Mouse (Mus musculus) heart, embryonic 13.5 days (tissue): ENCODE measurements around the gene Icosl. TPM values are rescaled to one million over a fixed set of nuclear protein-coding genes. Genes with fewer than 3 reads are reported as not detected.
"Not testable (repeated sequence)": the region's sequence is repeated elsewhere in the genome, so short reads cannot be mapped to it uniquely, and the experiment has no call there.

Experiments
- ATAC-seq: fragments of 200-750 bp; cut with Nextera tagmentation; 2 replicates; pipeline ENCODE4 v1.8.0; 2017; ENCODE audit warnings: moderate TSS enrichment; ENCODE audit not compliant: insufficient number of reproducible peaks, low FRiP score, low TSS enrichment; ENCODE audit errors: extremely low read depth
- H3K27ac ChIP-seq: fragments of 300-500 bp; sonication (generic); replicated peaks from 2 replicates; pipeline ENCODE4 v1.5.1; 2015; ENCODE audit warnings: moderate library complexity, mild to moderate bottlenecking, inconsistent platforms
- H3K27me3 ChIP-seq: fragments of 300-500 bp; sonication (generic); replicated peaks from 2 replicates; pipeline ENCODE4 v1.6.1; 2015; ENCODE audit warnings: mild to moderate bottlenecking, inconsistent platforms
- H3K36me3 ChIP-seq: fragments of 300-500 bp; sonication (generic); 2 replicates; pipeline ENCODE4 v1.6.1; 2015; ENCODE audit warnings: mild to moderate bottlenecking, inconsistent platforms
- H3K4me1 ChIP-seq: fragments of 300-500 bp; sonication (generic); 2 replicates; pipeline ENCODE4 v1.6.1; 2015; ENCODE audit warnings: inconsistent platforms
- H3K4me2 ChIP-seq: fragments of 300-500 bp; sonication (generic); 2 replicates; pipeline ENCODE4 v1.6.1; 2015; ENCODE audit warnings: inconsistent platforms, mild to moderate bottlenecking, moderate library complexity
- H3K4me3 ChIP-seq: fragments of 300-500 bp; sonication (generic); 2 replicates; pipeline ENCODE4 v1.5.1; 2015; ENCODE audit warnings: moderate library complexity, mild to moderate bottlenecking, inconsistent platforms
- H3K9ac ChIP-seq: fragments of 300-500 bp; sonication (generic); 2 replicates; pipeline ENCODE4 v1.6.1; 2015; ENCODE audit warnings: inconsistent platforms, mild to moderate bottlenecking, moderate library complexity
- H3K9me3 ChIP-seq: fragments of 300-500 bp; sonication (generic); 2 replicates; pipeline ENCODE4 v1.6.1; 2016; ENCODE audit warnings: inconsistent platforms
- WGBS: fragments of 180-500 bp; shearing (Covaris S2); methylation state at CpG from one replicate; pipeline ENCODE4 v1.1.7; 2015; ENCODE audit warnings: mixed read lengths; 5-methylcytosine and 5-hydroxymethylcytosine counted together
- polyA plus RNA-seq: library from polyadenylated mRNA; unstranded; fragments of >200 nt; fragmentation: Nextera tagmentation; extraction: Ambion mirVana; gene quantifications from 2 replicates; pipeline ENCODE4 v1.2.1, GENCODE M21; 2015

Icosl gene
- polyA plus RNA-seq, 1 experiment from 2014 or later, result 1.8 TPM

DNA sequence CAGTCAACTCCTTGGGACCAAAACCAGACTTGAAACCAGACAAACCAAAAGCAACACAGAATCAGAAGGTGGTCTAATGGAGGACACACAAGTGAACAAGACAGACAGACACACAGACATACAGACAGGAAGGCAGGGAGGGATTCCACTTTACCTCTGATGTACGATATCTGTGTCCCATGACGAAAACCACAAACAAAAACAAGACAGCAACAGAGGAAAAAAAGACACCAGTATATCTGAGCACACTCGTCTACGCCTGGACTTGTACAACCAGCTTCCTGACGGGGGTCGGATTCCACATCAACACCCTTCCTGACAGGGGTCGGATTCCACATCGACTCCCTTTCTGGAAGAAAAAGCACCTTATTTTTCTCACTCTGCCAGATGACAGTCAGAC is 56.0 kb downstream of the Icosl start:
- not testable (repeated sequence) for H3K27ac ChIP-seq, H3K27me3 ChIP-seq, H3K4me2 ChIP-seq, H3K9me3 ChIP-seq, H3K36me3 ChIP-seq, H3K4me3 ChIP-seq, ATAC-seq, H3K9ac ChIP-seq
- 41% methylated on average over 8 of the region's 8 CpGs for WGBS
- H3K4me1 ChIP-seq, result peaks cover 17% of the 10 kb centered on the region

DNA sequence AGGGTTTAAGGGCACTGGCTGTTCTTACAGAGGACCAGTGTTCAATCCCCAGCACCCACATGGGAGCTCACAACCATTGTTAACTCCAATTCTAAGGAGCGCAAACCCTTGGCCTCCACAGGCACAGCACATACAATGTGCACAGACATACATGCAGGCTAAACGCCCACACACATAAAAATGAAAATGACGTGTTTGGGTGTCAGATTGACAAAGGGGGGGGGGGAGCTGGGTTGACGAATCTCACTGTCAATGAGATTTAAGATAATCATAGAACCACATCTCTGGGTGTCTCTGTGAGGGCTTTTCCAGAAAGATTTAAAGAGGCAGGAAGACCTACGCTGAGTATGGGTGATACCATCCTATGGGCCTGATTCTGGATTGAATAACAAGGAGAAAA is 57.2 kb downstream of the Icosl start:
- 81% methylated on average over 5 of the region's 5 CpGs for WGBS
- no peaks in the 10 kb centered on the region for H3K36me3 ChIP-seq
- H3K9me3 ChIP-seq, result no peaks in the 10 kb centered on the region
- H3K27ac ChIP-seq, result no peak overlapping the region
- no peak overlapping the region for H3K4me2 ChIP-seq
- H3K4me1 ChIP-seq, result peaks cover 19% of the 10 kb centered on the region
- H3K4me3 ChIP-seq, result no peak overlapping the region
- H3K9ac ChIP-seq, result no peak overlapping the region
- no peak for ATAC-seq
- H3K27me3 ChIP-seq, result peaks cover 12% of the 10 kb centered on the region; the same call in 1 of the 2 replicates

DNA sequence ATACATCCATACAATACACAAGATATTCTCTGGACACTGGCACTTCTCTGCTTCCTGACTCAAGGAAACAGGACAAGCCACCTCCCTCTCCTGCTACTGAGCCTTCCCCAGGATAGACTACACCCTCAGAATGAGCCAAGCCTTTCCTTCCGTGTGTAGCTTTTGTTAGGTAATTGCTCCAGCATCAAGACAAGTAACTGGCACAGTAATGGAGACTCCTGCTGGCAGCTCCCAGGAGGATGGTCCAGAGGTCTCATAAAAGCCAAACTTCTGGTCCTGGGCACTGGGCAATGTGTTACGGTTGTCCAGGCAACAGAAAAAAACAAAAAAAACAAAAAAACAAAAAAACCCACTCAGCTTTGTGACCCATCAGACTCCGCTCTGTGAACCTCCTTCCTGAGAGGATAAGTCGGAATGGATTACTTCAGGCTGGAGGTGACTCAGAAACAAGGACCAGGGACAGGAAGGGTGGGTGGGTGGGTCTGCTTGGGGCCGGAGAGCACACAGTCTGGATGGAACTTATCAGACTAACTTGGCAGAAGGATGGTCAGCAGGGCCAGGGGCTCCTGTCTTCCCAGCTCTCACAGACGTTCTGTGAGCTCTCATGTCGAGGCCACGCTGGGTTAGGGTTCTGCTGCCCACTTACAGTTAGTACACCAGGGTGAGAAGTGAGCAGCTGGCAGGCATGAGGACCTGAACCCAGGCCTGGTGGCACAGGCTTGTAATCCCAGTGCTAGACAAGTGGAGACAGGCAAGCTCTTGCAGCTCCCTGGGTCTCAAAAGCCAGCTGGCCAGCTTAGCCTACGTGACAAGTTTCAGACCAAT is 58.2 kb downstream of the Icosl start:
- Histone ChIP-seq H3K4me1 (peaks cover 19% of the 10 kb centered on the region), H3K4me3 (no peak overlapping the region), H3K9me3 (no peaks in the 10 kb centered on the region), H3K9ac (no peak overlapping the region), H3K4me2 (no peak overlapping the region), H3K36me3 (no peaks in the 10 kb centered on the region), H3K27ac (no peak overlapping the region), H3K27me3 (peaks cover 12% of the 10 kb centered on the region; the same call in 1 of the 2 replicates)
- 59% methylated on average over 9 of the region's 9 CpGs for WGBS
- 0 out of 2 replicates have a peak, but pooled peaks have one; percentile 14 for ATAC-seq

DNA sequence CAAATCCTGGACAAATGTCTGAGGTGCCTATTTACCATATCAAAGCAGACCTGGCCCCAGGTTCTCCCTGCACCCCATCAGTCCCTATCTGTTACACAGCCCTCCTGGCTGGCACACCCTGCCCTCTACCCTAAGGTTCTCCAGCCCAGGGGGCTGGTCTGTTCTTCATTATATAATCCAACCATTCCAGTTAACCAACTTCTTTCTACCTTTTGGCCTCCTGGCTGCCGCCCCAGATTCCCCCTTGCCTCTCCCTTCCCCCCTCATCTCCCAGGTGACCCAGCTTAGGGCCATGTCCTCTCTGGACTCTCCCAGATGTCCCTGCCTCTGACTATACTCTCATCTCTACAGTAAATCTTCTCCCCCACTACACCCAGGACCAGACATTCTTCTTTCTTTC is 58.8 kb downstream of the Icosl start:
- H3K9ac ChIP-seq, result no peak overlapping the region
- peaks cover 12% of the 10 kb centered on the region; the same call in 1 of the 2 replicates for H3K27me3 ChIP-seq
- no peaks in the 10 kb centered on the region for H3K36me3 ChIP-seq
- ATAC-seq, result no peak
- WGBS, result 76% methylated on average over 1 of the region's 1 CpGs
- no peak overlapping the region for H3K4me2 ChIP-seq
- no peak overlapping the region for H3K4me3 ChIP-seq
- no peaks in the 10 kb centered on the region for H3K9me3 ChIP-seq
- no peak overlapping the region for H3K27ac ChIP-seq
- H3K4me1 ChIP-seq, result peaks cover 19% of the 10 kb centered on the region

DNA sequence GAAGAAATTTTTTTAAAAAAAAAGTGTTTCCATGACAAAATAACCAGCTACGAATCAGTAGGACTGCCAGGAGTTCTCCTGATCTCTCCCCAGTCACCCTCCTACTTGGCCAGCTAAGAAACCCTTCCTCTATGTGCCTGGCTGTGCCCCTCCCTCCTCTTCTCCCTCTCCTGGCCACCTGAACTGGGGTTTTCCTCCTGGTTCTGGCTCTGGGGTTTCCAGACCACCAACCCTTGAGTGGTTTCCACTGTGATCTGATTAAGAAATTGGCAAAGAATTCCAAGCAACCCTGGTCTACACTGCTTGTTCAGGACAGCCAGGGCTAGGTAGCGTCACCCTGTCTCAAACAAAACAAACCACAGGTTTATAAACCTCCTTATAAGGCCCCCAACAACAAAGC is 59.5 kb downstream of the Icosl start:
- Histone ChIP-seq H3K9me3 (no peaks in the 10 kb centered on the region), H3K27me3 (peaks cover 12% of the 10 kb centered on the region; the same call in 1 of the 2 replicates), H3K36me3 (no peaks in the 10 kb centered on the region), H3K4me2 (no peak overlapping the region), H3K9ac (no peak overlapping the region), H3K4me3 (no peak overlapping the region), H3K27ac (no peak overlapping the region), H3K4me1 (peaks cover 19% of the 10 kb centered on the region)
- WGBS, result 63% methylated on average over 2 of the region's 2 CpGs
- no peak for ATAC-seq

DNA sequence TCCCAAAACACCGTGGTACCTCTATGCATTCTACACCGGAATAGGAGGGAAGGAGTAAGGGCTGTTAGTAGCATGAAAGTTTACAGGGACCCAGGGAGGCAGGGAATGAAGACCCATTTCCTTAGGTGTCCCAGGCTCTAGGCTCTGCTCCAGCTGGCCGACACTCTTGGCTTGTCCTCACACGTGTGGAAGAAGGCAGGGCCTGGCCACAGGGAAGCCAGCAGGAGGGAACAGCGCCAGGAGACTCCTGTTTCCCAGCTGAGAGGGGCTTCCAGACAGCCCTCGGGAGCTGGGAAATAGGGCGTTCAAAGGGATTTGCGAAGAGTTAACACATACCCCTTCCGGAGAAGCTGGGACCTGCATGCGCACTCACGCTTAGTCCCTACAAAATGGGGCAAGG is 60.3 kb downstream of the Icosl start:
- no peak for ATAC-seq
- no peak overlapping the region for H3K9ac ChIP-seq
- WGBS, result 38% methylated on average over 11 of the region's 11 CpGs
- H3K4me2 ChIP-seq, result no peak overlapping the region
- no peaks in the 10 kb centered on the region for H3K9me3 ChIP-seq
- H3K27me3 ChIP-seq, result peaks cover 12% of the 10 kb centered on the region; the same call in 1 of the 2 replicates
- H3K4me1 ChIP-seq, result peaks cover 15% of the 10 kb centered on the region
- H3K27ac ChIP-seq, result peak overlapping the region; percentile 9; the same call in 1 of the 2 replicates
- H3K4me3 ChIP-seq, result no peak overlapping the region
- no peaks in the 10 kb centered on the region for H3K36me3 ChIP-seq

DNA sequence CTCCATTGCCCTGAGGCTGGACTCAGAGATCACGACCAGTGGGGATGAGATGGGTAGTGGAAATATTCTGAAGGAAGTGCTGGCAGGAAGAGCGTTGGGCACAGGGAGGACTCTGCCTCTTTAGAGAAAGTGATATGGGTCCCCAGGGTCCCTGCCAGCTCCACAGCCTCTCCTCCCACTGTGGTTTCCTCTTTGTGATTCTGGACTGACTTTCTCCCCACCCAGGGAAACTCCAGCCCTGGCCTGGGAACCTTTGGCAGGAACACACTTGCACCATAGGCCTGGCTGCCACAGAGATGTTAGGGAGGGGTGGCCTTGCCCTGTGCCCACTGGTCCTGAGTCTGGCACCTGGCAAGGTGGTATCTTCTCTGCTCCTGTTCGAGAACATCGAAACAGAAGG is 60.9 kb downstream of the Icosl start:
- H3K4me1 ChIP-seq, result peaks cover 20% of the 10 kb centered on the region
- H3K36me3 ChIP-seq, result no peaks in the 10 kb centered on the region
- no peak overlapping the region for H3K9ac ChIP-seq
- ATAC-seq, result no peak
- 59% methylated on average over 4 of the region's 4 CpGs for WGBS
- peaks cover 12% of the 10 kb centered on the region; the same call in 1 of the 2 replicates for H3K27me3 ChIP-seq
- H3K4me3 ChIP-seq, result no peak overlapping the region
- no peaks in the 10 kb centered on the region for H3K9me3 ChIP-seq
- no peak overlapping the region for H3K4me2 ChIP-seq
- 0 out of 2 replicates have a peak overlapping the region, but pooled peaks have one; percentile 9 for H3K27ac ChIP-seq

Other genes starting within 250 kb of the Icosl start
- gene Krtap10-4, start 242.2 kb upstream of the Icosl start, polyA plus RNA-seq, result not detected in 2 replicates
- gene Krtap10-10, start 233.4 kb upstream of the Icosl start, polyA plus RNA-seq, result not detected in 2 replicates
- gene Gm36176, start 222.5 kb upstream of the Icosl start, polyA plus RNA-seq, result not detected in 2 replicates
- gene Gm10318, start 216.4 kb upstream of the Icosl start, polyA plus RNA-seq, result not detected in 2 replicates
- gene Gm3285, start 207.3 kb upstream of the Icosl start, polyA plus RNA-seq, result not detected in 2 replicates
- gene Lrrc3, start 166.8 kb upstream of the Icosl start, polyA plus RNA-seq, result 1.8 and 2.0 TPM in 2 replicates
- 0.19 and 0.23 TPM in 2 replicates for gene Trpm2, start 98.7 kb upstream of the Icosl start, polyA plus RNA-seq
- 16.3 and 18.0 TPM in 2 replicates for gene 1810043G02Rik, start 90.8 kb upstream of the Icosl start, polyA plus RNA-seq
- 190 and 214 TPM in 2 replicates for gene Pfkl, start 59.2 kb upstream of the Icosl start, polyA plus RNA-seq
- 0.13 and 0.37 TPM in 2 replicates for gene Dnmt3l, start 27.4 kb upstream of the Icosl start, polyA plus RNA-seq
- gene Aire, start 25.7 kb upstream of the Icosl start, polyA plus RNA-seq, result not detected in 2 replicates
- gene D10Jhu81e, start 100.5 kb downstream of the Icosl start, polyA plus RNA-seq, result 46.2 and 48.3 TPM in 2 replicates
- gene Pwp2, start 115.8 kb downstream of the Icosl start, polyA plus RNA-seq, result 10.8 and 11.1 TPM in 2 replicates
- gene Trappc10, start 175.3 kb downstream of the Icosl start, polyA plus RNA-seq, result 10.5 and 11.1 TPM in 2 replicates